In the genomic region with DNA sequence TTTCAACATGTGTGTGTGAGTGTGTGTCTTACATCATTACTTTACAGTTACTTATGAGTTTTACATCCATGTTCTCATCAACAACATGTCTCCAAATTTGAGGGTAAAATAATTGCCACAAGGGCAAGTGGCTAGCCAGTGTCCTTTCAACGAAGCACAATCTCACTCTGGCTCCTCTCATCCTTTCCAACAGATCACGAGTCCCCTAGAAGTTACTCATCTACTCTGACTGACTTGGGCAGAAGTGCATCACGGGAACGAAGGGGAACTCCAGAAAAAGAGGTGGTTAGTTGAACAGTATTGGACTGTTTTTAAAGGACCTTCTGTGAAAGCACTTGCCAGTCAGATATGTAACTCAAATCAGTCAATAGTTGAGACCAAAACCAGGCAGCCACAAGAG, we compare ENCODE assay signal across 31 mouse cellular contexts.
"Had no signal": no experiment of that assay in that cellular context is flagged by ENCODE, and none has a peak within 500 bp of the region (broad histone marks: within the 10 kb centered on the region; RNA-seq: fewer than 3 reads in every experiment).

No protein-coding gene starts in this region.

- H3K27me3 ChIP-seq: heart, embryonic 12.5 days; heart, embryonic 13.5 days; heart, embryonic 15.5 days; hindbrain, embryonic 12.5 days; hindbrain, embryonic 13.5 days; hindbrain, embryonic 15.5 days; intestine, embryonic 15.5 days; kidney, embryonic 15.5 days had no signal

- H3K9me3 ChIP-seq: heart, embryonic 12.5 days; heart, embryonic 13.5 days; heart, embryonic 15.5 days; hindbrain, embryonic 10.5 days; hindbrain, embryonic 12.5 days; hindbrain, embryonic 13.5 days; hindbrain, embryonic 15.5 days; intestine, embryonic 15.5 days; kidney, embryonic 15.5 days had no signal

- H3K27ac ChIP-seq: heart, embryonic 13.5 days; heart, embryonic 15.5 days; hindbrain, embryonic 10.5 days; hindbrain, embryonic 12.5 days; hindbrain, embryonic 13.5 days; hindbrain, embryonic 14.5 days; hindbrain, embryonic 15.5 days; hindbrain, postnatal 0 days; intestine, embryonic 15.5 days; kidney, embryonic 15.5 days; kidney, postnatal 0 days; layer of hippocampus, adult 2 months; left cerebral cortex, adult 2 months had no signal

- H3K4me3 ChIP-seq: heart, embryonic 12.5 days; heart, embryonic 13.5 days; heart, embryonic 15.5 days; hindbrain, embryonic 10.5 days; hindbrain, embryonic 12.5 days; hindbrain, embryonic 13.5 days; hindbrain, embryonic 15.5 days; intestine, embryonic 15.5 days; kidney, embryonic 15.5 days; layer of hippocampus, adult 2 months; left cerebral cortex, adult 2 months had no signal

- H3K4me2 ChIP-seq: heart, embryonic 11.5 days; heart, embryonic 12.5 days; heart, embryonic 13.5 days; heart, embryonic 15.5 days; hindbrain, embryonic 12.5 days; hindbrain, embryonic 13.5 days; hindbrain, embryonic 14.5 days; hindbrain, embryonic 15.5 days; intestine, embryonic 15.5 days; kidney, embryonic 15.5 days had no signal

- DNase-seq: heart, postnatal 10 days; heart, postnatal 14 days; heart, postnatal 36 days; heart, postnatal 4 days; kidney, adult 11 months; kidney, adult 18-20 months; kidney, adult 2 months; kidney, adult 8-10 months; kidney, adult 9 months; kidney, postnatal 10 days; kidney, postnatal 14 days; kidney, postnatal 25 days; kidney, postnatal 36 days; kidney, postnatal 4 days; layer of hippocampus, adult 9-11 months; layer of hippocampus, postnatal 36 days had no signal

- H3K36me3 ChIP-seq: intestine, embryonic 15.5 days had no signal

- H3K9ac ChIP-seq: heart, embryonic 12.5 days; heart, embryonic 13.5 days; heart, embryonic 15.5 days; hindbrain, embryonic 12.5 days; hindbrain, embryonic 13.5 days; hindbrain, embryonic 14.5 days; hindbrain, embryonic 15.5 days; intestine, embryonic 15.5 days; kidney, embryonic 15.5 days had no signal

- H3K4me1 ChIP-seq: hindbrain, embryonic 10.5 days; hindbrain, embryonic 12.5 days; hindbrain, embryonic 13.5 days; hindbrain, embryonic 15.5 days; intestine, embryonic 15.5 days; kidney, embryonic 15.5 days had no signal
